Mouse (Mus musculus): ENCODE results near the gene Gstp3.

DNA sequence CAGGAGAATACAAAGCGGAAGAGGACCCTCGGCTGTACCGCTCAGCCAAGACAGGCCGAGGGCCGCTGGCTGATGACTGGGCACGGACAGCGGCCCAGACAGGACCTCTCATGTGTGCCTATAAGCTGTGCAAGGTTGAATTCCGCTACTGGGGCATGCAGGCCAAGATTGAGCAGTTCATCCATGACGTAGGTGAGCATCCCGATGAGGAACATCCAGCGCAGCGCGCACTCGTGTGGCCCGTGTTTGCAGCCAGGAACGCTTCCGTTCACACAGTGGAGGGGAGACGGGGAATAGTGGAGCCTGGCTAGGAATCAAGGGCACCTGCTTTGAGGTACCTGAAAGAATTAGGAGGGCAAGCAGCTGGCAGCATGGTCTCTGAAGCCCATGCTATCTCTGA lies 43.9 kb upstream of the Gstp3 start:
- TF ChIP-seq CTCF (IDR thresholded peaks at IDR 0.05; ENCODE audit: insufficient read depth, low read depth, low read length) (no peak), POLR2A (IDR thresholded peaks at IDR 0.05; ENCODE audit: insufficient read depth, low read depth, low read length) (no peak)
